Mouse (Mus musculus): ENCODE results near the gene Gabrq. TPM values are rescaled to one million over a fixed set of nuclear protein-coding genes. Genes with fewer than 3 reads are reported as not detected.

The Gabrq gene
- not detected for polyA plus RNA-seq (2017; shearing (Covaris generic))

GRCm38 (mm10) chrX:72824776-72825588 is at the start of gene Gabrq:
Gabrq (plus strand) TSS chrX:72825178.

Other genes with a start within 250 kb of the Gabrq start
- not detected for gene Gabra3, start 168.3 kb upstream of the Gabrq start, polyA plus RNA-seq (2017; shearing (Covaris generic))
- 142 TPM for gene Cetn2, start 93.2 kb downstream of the Gabrq start, polyA plus RNA-seq (2017; shearing (Covaris generic))
- gene Nsdhl, start 93.4 kb downstream of the Gabrq start, polyA plus RNA-seq (2017; shearing (Covaris generic)) = 22.2 TPM
- 0.07 TPM for gene Zfp185, start 162.2 kb downstream of the Gabrq start, polyA plus RNA-seq (2017; shearing (Covaris generic))
- not detected for gene Pnma5, start 211.9 kb downstream of the Gabrq start, polyA plus RNA-seq (2017; shearing (Covaris generic))
- not detected for gene Pnma3, start 239.6 kb downstream of the Gabrq start, polyA plus RNA-seq (2017; shearing (Covaris generic))

All from CD4-positive, CD25-positive, alpha-beta regulatory T cell, adult 9 weeks (primary cell).